Mouse (Mus musculus) WW6 (cell line): ENCODE data around the gene Nit1.

Experiments used
- DNase-seq: peaks from one replicate; pipeline ENCODE4 v3.0.0-alpha.2; 2013; ENCODE audit warnings: low read depth, low spot score

The Nit1 gene

GRCm38 (mm10) chr1:171293906-171294297, 51.5 kb downstream of the Nit1 start:
- no peak for DNase-seq

- DNase-seq = no peak
Observed at GRCm38 (mm10) chr1:171293351-171293750, 52.1 kb downstream of the Nit1 start.

- no peak for DNase-seq
Observed at GRCm38 (mm10) chr1:171288328-171288727, 57.1 kb downstream of the Nit1 start.
